Mouse (Mus musculus): ENCODE measurements around the gene Cps1.

GRCm38 (mm10) chr1:67078666-67079065, 44.2 kb upstream of the Cps1 start:
- TF ChIP-seq CTCF (IDR thresholded peaks at IDR 0.05; ENCODE audit: low read depth) (no peak), EP300 (optimal IDR thresholded peaks at IDR 0.05) (no peak)
